Mouse (Mus musculus) layer of hippocampus, adult 9-10 months (tissue): ENCODE measurements around the gene Slc22a16.
"Not testable (repeated sequence)": the region's sequence is repeated elsewhere in the genome, so short reads cannot be mapped to it uniquely, and the experiment has no call there.

Experiments
- DNase-seq: peaks from one replicate; pipeline ENCODE4 v3.0.0; 2022; ENCODE audit warnings: low spot score

The Slc22a16 gene

DNA sequence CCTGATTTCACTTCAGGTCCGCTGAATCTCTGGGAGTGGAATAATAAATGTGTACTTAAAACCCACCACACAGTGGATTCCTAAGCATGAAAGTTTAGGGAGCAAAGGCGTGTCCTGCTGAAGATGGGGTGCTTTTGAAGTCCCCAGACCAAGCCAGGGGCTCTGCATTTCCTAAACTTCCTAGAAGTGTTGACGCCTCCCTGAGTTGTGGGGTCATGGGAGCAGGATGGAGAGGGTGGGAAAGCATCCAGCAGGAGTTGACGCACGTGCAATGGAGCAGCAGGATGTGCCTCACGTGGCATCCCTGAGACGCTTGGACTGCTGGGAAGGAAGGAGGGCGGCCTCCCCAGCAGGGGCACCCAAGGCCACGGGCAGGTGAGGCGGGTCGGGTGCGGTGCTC, at the start of gene Slc22a16:
Gene Slc22a16 (plus strand): TSS at position 301 of the 400 bp plus-strand sequence.
- no peak for DNase-seq

DNA sequence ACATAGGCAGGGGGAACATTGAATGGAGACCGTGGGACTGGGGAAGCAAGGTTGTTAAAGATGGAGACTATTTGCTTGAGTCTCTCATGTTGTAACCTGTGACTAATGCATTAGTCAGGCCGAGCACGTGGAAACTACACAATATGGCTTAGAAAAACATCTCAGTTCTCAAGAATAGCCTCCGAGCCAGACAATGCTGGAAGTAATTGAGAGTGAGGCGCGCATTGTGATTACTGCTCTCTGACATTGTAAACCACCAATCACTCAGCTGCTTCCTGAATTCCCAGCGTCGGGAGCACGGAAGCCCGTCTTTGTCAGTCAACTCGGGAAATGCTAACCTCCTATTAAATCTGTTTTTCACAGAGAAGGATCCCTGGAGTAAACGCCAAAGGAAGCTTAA, 48.6 kb upstream of the Slc22a16 start:
- DNase-seq, result no peak

DNA sequence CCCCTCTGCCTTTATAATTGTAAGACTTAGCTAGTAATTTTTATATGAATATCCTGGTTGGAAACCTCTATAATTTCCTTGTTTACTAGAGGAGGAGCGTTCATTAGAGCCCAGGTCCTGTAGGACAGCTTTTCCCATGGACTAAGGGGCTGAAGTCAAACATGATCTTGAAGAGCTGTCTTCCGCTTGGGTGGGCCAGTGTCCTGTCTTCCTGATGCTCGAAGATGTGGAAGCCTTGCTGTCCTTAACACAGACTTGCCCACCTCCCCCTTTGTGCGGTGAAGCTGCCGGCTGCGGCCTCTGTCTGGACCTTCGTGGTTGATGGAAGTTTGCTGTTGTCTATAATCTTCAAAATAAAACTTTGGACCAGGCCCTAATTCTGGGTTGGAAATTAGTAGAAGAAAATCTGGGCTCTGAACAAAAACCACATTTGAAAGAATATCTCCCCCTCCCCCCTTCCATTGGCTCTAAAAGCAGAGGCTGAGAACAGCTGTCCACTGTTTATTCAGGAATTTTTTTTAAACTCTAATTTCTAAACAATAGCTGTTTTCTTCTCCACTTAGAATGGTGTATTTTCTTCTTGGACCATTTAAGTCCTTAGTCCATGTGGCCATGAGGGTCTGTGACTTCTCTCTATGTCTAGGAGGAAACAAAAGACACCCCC, 46.7 kb upstream of the Slc22a16 start:
- no peak for DNase-seq

DNA sequence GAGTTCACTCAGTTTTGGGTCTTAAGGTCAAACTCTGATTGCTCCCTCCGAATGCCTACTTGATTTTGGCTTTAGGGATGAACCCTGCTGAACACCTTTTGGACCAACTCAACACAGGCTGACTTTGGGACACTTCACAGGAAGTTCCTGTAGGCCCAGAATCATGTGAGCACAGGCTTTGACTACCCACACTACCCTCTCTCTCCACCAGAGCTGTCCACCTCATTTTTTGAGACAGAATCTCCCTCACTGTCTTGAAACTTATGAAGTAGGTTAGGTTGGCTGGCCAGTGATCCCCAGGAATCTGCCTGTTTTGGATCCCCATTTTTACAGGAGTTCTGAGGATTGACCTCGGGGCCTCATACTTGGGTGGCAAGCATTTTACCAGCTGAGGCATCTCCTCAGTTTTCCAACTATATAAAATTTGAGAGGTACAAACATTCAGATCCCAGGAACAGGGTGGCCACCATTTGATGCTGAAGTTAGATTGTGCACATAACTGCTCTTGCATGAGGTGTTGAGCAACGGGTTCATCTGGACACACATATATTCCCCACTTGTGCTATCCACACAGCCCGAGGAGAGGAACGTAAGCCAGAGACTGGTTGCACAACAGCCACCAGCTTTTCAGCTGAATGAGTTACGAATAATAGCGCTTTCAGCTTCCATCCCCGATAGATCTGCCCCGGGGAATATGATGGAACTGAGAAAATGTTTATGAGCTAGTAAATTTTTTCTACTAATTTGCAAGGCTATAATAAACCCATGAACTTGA, 45.9 kb upstream of the Slc22a16 start:
- DNase-seq, result no peak

DNA sequence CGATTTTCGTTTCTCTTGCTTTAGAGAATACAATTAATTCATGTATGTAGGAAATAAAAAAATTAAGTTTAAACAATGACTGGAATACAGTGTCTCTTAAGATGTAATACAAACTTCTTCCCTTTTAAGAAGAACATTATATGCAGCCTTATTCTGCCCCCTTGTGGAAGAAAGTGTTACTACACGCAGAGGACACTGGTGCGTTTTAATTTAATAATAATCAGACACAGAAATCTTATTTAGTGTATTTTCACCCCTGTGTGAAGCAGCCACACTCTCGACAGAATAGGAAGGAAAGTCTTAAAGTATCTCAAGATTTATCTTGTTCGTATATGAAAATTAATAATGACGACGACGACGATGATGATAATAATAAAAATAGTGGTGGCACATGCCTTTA, 45.1 kb upstream of the Slc22a16 start:
- DNase-seq, result peak; percentile 96

DNA sequence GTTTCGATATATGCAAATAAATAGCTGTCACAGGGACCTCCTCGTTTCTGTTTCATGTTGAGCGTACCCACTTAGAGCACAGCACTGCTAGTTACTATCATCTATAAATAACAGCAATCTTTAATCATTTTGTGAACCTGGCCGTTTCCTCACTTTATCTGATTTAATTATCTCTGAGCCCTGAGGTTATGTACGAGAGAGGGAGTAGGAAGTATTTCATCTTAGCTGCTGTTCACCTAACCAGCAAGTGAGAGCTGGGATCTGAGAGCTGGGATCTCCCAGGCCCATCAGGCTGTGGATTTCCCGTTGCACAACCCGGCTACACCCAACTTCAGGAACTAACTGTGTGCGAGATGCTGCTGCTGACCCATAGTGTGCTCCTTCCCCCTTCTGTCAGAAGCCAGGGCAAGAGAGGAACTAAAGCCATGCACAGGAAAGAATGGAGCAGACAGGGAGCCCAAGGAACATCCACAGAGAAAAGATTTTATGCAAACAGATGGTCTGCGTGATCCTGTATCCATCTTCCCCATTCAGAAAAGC, 44.5 kb upstream of the Slc22a16 start:
- DNase-seq, result no peak

DNA sequence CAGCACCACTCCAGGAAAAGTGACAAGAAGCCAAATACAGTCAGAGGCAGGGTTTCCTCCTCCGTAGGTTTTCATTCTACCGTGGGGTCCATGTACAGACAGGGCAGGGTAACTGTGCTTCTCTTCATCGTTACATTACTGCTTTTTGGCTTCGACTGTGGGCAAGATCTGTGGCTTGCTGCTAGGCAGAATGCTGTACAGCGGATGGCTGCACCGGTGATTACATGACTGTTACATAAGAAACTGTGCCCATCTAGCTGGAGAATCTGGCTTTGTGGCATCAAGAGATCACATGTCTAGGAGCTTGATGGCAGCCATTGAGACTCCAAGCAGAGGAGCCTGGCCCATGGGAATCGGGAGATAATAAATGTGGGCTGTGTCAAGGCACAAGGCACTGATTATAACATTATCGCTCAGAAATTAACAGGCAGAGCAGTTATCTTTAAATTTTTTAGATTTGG, 43.8 kb upstream of the Slc22a16 start:
- DNase-seq, result no peak

DNA sequence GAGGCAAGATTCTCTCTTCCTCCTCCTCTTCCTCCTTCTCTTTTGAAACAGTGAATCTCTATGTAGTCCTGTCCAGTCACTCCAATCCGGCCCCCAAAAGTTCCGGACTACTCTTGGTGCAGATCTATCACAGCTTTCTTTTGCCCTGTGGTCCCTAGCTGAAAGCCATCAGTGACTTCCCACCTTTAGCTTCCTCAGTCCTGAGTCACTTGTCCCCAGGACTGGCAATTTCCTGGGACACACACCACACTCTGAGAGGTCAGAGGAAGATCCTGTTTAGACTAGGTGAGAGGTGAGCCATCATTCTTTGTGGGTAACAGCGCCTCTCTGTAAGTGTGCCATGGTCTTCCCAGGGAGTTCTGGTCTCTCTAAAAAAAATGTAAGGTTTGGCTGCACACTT, 43.1 kb upstream of the Slc22a16 start:
- DNase-seq, result no peak

DNA sequence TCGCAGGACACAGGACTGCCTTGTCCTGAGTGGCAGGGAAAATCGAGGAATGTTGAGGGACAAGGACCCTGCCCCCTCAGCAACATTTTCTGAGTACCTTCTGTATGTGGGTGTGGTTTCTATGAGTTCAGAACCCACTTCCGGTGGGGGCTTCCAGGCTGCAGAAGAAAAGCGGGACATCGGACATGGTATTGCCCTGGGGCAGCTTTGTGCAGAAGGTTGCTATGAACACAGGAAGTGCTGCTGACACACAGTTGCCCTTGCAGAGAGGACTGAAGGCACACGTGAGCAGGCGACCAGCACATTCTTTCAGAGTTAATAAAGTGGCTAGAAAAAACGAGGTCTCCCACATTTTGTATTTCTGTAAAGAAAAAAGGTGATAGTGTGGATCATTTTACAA, 42.6 kb upstream of the Slc22a16 start:
- no peak for DNase-seq

DNA sequence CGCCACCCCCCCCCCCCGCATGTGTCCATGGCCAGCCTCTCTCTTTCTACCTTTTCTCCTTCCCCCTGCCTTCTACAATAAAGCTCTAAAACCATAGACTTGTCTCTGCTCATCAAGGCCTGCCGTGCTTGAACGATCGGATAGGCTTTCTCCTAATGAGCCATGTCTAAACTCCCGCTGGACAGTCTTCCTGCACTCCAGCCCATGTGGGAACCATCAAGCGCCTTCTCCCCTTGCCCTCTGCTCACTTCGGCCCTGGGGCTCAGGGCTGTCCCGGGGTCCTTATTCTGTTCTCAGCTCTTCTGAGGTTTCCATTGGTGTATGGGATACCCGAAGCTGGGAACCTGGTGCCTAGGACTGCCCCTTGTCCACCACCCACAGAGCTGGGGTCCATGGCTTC, 41.5 kb upstream of the Slc22a16 start:
- no peak for DNase-seq

DNA sequence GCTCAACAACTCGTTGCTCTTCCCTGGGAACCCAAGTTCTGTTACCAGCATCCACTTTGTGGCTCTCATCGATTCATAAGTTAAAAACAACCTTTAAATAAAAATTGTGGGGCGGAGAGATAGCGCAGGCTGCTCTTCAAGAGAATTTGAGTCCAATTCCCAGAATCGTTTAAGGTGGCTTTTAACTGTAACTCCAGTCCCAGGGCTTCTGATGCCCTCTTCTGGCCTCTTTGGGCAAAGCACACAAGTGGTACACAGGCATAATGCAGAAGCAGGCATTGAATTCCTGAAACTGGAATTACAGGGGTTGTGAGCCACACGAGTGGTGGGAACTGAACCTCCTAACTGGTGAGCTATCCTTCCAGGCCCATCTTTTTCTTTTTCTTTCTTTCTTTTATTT, 40.5 kb upstream of the Slc22a16 start:
- DNase-seq, result no peak

DNA sequence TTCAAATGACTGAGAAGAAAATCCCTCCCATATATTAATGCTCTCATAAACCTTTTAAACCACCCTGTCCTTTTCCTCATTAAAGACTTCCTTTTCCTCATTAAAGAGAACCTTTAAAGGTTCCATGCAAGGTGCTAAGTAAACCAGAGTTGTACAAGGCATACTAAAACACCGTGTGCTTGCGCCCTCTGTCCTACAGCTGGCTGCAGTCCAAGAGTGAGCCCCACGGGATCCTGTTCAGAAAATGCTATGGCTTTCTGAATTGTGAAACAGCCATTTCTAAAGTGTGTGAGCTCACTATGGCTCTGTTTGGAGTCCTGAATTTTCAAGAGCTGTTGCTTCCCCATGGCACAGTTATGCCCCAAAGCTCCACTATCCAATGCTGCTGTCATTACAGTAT, 39.5 kb upstream of the Slc22a16 start:
- no peak for DNase-seq

DNA sequence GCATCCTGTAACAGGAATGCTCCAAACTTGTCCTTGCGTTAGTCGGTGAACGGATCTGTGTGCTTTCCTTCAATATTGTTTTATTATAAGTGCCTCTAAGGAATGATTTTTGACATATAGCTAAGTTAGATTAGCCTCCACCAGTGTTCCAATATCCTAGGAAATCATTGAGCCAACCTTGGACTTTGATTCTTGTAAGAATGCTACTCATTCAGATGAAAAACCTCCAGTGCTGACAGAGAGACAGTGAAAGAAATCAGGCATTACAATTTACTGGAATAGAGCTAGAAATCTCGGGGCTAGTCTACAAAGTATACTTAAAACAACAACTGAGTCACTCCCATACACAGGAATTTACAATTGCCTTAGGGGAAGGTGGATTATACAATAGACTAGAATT, 37.5 kb upstream of the Slc22a16 start:
- not testable (repeated sequence) for DNase-seq

DNA sequence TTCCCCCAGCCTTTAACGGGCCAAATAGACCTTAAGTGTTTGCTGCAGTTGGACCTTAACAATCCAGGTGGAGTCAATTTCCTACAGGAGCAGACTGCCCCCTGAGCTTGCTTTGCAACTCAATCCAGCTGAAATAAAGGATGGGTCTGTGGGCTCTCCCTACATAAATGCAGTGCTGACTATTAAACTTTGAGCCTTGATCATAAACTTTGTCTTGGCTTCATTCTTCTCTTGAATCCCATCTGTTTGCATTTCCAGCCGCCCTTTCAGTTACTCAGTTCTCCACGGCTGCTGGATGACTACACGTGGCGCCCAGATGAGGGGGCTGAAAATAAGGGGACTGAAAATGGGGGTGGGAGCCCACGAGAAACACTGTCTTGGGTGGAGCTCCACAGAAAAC, 28.8 kb upstream of the Slc22a16 start:
- DNase-seq, result no peak

DNA sequence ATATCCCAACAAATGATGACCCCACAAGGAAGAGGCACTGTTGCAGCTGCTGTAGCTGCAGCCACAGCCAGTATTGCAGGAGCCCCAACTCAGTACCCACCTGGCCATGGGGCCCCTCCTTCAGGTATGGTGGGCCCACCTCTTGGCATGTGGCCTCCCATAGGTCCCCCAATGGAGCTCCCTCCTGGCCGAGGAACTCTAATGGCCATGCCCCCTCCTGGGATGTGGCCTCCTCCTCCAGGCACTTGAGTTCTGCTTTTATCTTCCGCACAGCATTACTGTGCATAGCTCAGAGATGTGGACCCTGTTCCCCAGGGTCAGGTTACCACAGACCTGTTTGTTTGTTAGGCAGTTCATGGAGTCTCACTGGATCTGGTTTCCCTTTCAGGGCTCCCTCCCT, 20.8 kb upstream of the Slc22a16 start:
- no peak for DNase-seq

DNA sequence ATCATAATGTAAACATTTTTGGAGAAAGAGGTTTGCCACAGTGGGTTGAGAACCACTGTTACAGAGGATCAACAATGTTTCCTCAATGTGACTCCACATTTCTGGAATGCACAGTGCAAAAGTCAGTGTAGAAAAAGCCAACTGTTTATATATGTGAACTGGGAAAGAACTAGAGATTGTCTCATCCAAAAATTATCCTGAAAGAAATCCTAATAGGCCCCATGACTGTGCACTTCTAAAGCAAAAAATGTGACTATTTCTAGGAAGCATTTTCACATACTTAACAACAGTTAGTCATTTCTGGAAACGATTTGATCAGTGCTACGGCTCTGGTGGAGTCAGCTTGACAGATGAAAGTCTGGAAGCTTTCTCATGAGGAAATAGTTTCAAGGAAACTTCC, 18.3 kb upstream of the Slc22a16 start:
- no peak for DNase-seq

DNA sequence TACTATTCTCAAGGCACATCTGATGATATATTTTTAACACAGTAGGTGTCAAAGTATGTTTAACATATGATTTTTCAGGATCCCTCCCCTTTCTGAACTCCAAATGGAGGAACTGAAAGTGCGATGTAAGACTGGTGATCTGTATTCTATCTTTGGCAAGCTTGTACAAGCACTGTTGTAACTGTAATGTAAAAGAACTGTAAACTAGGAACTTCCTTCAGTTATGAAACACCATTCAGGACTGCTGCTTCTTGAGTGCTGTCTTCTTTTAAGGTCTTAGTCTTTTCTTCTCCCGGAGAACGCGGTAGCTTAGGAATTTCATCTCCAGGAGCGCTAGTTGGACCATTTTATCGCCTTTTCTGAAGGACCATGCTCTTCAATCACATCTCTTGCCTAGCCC, 4.4 kb upstream of the Slc22a16 start:
- not testable (repeated sequence) for DNase-seq

DNA sequence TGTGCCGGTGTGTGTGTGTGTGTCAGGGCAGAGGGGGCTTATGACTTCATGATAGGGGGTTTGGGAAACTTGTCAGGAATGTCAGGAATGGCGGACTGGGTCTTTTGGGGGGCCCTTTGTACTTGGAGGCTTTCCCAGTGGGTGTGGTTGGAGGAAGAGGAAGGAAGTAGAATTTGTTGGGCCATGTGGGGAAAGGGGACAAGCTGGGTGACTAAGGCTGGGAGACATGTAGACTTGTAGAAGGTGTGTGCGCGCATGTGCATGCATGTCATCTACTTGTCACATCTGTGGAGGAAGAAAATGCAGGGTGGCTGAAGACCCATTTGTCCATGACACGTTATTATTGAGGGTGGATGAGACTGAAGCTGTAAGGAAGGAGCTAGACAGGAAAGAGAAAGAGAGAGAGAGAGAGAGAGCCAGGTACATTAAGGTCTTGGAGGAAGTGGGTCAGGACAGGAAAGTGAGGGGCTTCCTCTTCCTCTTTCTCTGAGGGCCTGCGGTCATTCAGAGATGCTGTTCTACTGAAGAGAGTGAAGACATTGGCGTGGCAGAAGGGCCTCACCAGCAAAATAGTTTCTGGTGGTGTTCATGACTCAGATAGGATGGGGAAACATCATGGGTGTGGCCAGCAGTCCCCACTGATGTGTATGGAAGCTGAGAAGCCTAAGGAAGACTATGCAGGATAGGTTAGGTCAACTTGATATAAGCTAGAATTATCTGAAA, 5.9 kb downstream of the Slc22a16 start:
- no peak for DNase-seq

DNA sequence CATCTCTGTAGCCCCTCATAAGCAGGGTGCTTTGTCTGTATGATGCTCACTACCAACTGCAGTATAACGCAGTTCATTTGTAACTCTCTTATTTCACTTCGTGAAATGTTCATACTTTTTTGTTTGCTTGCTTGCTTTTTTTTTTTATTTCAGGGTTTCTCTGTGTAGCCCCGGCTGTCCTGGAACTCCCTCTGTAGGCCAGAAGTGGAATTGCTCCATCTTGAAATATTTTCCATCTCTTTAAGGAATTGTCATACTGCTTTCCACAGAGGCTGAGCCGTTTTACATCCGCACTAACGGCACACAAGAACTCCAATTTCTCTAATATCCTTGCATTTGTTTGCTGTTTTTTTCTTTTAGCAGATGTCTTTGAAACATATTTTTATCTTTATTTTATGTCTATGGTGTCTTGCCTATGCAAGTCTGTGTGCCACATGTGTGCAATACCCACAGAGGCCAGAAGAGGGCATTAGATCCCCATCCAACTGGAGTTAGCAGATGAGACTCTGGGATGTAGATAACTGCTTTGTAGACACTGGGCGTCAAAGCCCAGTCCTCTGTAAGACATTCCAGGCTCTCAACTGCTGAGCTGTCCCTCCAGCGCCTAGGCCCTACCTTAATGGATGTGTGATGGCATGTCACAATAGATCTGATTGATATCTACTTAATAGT, 13.6 kb downstream of the Slc22a16 start:
- DNase-seq, result no peak

DNA sequence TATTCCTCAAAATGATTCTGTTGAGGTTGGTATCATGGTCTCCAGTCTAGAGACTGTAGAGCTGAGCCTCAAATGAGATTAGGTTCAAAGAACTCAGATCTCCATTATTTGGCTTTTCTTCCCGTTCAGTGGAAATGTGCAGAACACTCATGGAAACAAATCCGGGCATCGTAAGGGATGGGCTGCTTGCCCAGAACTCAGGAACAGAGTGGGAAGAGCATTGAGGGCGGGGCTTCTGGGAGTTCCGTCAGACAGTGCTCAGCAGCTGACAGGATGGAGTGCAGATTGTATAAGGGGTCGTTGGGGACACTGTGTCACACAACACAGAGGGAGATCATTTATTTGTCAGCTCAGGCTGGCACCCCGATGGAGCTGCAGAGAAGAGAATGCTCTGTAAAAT, 22.1 kb downstream of the Slc22a16 start:
- peak; percentile 57 for DNase-seq

DNA sequence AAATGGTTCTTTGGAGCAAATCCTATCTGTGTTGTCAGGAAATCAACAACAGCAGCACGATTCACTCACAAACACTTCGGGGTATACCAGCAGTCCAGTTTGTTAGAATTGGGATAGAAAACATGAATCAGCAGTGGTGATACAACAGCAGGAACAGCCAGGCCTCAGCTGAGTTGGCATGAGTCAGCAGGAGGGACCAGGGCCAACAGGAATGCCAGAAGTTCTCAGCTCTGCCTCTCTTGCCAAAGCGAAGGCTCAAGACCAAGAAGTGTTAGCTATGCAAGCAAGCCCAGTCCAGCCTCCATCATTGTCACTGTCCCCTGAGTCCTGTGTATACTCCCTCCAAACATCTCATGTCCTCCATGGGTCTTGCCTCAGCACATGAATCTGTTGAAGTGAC, 27.0 kb downstream of the Slc22a16 start:
- no peak for DNase-seq

DNA sequence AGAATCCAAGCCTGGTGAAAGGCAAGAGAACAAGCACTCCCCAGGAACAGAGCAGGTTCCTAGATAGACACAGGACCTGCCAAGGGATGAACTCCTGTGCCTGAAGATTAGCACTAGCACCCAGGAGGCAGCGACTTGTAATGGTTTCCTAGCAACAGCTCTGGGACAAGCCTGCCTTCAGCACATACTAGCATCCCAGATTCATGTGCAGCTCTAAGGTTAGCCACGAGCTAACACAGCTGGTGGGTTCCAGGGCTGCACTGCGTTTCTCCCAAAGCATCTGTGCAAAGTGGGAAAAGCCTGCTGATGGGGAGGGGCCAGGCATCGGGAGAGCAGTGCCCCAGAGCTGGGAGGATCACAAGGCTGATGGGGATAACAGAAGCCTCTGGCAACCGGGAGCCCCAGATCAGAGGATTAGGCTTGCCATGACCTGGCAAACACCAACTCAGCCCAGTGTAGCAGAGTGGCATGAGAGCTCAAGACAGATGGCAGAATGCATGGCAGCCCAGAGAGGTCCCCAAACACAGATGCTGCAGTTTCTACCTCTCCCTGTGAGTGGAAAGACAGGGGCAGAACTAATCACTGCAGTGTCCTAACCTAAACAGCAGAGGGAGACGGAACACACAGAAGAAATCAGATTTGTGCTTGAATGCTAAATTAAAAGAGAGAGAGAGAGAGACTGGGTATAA, 34.7 kb downstream of the Slc22a16 start:
- no peak for DNase-seq
